8 mouse cellular contexts compared by ENCODE assay signal in the genomic region with DNA sequence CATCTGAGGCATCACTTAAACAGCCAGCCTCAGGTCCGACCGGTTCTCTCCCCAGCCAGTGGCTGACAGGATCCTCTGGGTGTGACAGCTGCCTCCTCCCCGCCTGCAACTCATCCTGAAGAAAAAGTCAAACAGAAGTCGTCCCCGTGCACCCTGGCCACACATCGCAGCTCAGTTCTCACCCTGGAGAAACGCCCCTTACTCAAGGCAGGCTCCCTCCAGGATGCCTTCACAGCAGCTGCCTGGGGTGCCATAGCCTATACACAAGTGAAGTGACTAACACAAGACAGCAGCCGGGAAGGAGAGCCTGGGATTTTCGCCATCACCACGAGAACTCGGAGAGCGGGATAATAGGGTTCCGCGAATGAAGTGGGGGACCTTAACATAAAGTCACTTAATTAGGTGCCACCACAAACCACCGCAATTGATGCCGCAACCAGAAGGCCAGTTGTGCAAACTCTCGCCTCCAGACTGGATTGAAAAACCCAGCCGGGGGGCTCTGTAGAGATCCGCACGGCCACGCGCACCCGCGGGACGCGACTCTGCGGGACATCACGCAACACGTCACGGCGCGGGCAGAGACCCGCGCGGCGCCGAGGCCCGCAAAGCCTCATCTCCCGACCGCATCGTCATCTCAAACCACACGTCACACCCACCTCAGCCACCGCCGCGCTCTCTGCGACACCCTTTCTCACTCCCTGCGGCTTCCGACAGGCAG. TPM values are rescaled to one million over a fixed set of nuclear protein-coding genes. Genes with fewer than 3 reads are reported as not detected.
DNase-seq lines count a peak whose midpoint lies in the region; ATAC-seq lines count a peak whose summit lies in the region.

No protein-coding gene starts in this region.

- peak overlapping the region; percentile 70 for H3K27ac ChIP-seq in embryonic facial prominence, embryonic 12.5 days
- H3K27ac ChIP-seq in hindbrain, embryonic 13.5 days = peak overlapping the region; percentile 91
- H3K27ac ChIP-seq in stomach, embryonic 16.5 days (ENCODE audit: low read length) = peak overlapping the region; percentile 87

- no peaks in the 10 kb centered on the region for H3K9me3 ChIP-seq in embryonic facial prominence, embryonic 12.5 days
- no peaks in the 10 kb centered on the region for H3K9me3 ChIP-seq in hindbrain, embryonic 13.5 days
- H3K9me3 ChIP-seq in stomach, embryonic 16.5 days (replicated peaks; ENCODE audit: control insufficient read depth, low read length) = no peaks in the 10 kb centered on the region

- WGBS in embryonic facial prominence, embryonic 12.5 days = under 1% methylated on average over 48 of the region's 48 CpGs
- 1% methylated on average over 48 of the region's 48 CpGs for WGBS in hindbrain, embryonic 13.5 days
- 1% methylated on average over 48 of the region's 48 CpGs for WGBS in stomach, embryonic 16.5 days

- no peak; the same call in 1 of the 2 replicates for ATAC-seq in embryonic facial prominence, embryonic 12.5 days (ENCODE audit: insufficient number of reproducible peaks, insufficient read depth, low FRiP score, low TSS enrichment)
- ATAC-seq in hindbrain, embryonic 13.5 days (ENCODE audit: low FRiP score) = peak; percentile 84
- ATAC-seq in stomach, embryonic 16.5 days (ENCODE audit: insufficient read depth, low FRiP score) = peak; percentile 33; the same call in 1 of the 2 replicates

- H3K27me3 ChIP-seq in embryonic facial prominence, embryonic 12.5 days = no peaks in the 10 kb centered on the region
- peaks cover 3% of the 10 kb centered on the region; the same call in 1 of the 2 replicates for H3K27me3 ChIP-seq in hindbrain, embryonic 13.5 days
- no peaks in the 10 kb centered on the region for H3K27me3 ChIP-seq in stomach, embryonic 16.5 days (ENCODE audit: control insufficient read depth, insufficient read depth, low read length)

- H3K9ac ChIP-seq in embryonic facial prominence, embryonic 12.5 days = peak overlapping the region; percentile 90
- H3K9ac ChIP-seq in hindbrain, embryonic 13.5 days = peak overlapping the region; percentile 93
- peak overlapping the region; percentile 95 for H3K9ac ChIP-seq in stomach, embryonic 16.5 days (ENCODE audit: low read length)

- peaks cover 5% of the 10 kb centered on the region for H3K4me1 ChIP-seq in embryonic facial prominence, embryonic 12.5 days
- peaks cover 16% of the 10 kb centered on the region for H3K4me1 ChIP-seq in hindbrain, embryonic 13.5 days (replicated peaks)
- H3K4me1 ChIP-seq in stomach, embryonic 16.5 days (ENCODE audit: control insufficient read depth, insufficient read depth, low read length) = peaks cover 9% of the 10 kb centered on the region; the same call in 1 of the 2 replicates

- peaks cover 18% of the 10 kb centered on the region for H3K36me3 ChIP-seq in embryonic facial prominence, embryonic 12.5 days
- peaks cover 18% of the 10 kb centered on the region for H3K36me3 ChIP-seq in hindbrain, embryonic 13.5 days
- H3K36me3 ChIP-seq in stomach, embryonic 16.5 days (ENCODE audit: control insufficient read depth, insufficient read depth, low read length) = no peaks in the 10 kb centered on the region

- DNase-seq in cerebellum, adult 11 months = peak; percentile 18
- DNase-seq in cerebellum, adult 9-10 months = no peak
- peak; percentile 29 to 39 for DNase-seq in right cerebral cortex, postnatal 10 days (ENCODE audit: low spot score in 2 of 2)
- DNase-seq in right cerebral cortex, adult 18-20 months = no peak
- DNase-seq in lung, postnatal 36 days = peak; percentile 15

- peak overlapping the region; percentile 85 for H3K4me3 ChIP-seq in embryonic facial prominence, embryonic 12.5 days
- H3K4me3 ChIP-seq in hindbrain, embryonic 13.5 days = peak overlapping the region; percentile 84
- H3K4me3 ChIP-seq in stomach, embryonic 16.5 days (replicated peaks; ENCODE audit: low read length) = peak overlapping the region; percentile 97

- H3K4me2 ChIP-seq in embryonic facial prominence, embryonic 12.5 days (replicated peaks) = peak overlapping the region; percentile 83
- peak overlapping the region; percentile 94 for H3K4me2 ChIP-seq in hindbrain, embryonic 13.5 days
- H3K4me2 ChIP-seq in stomach, embryonic 16.5 days (ENCODE audit: low read depth, low read length) = peak overlapping the region; percentile 98

RNA-seq across cellular contexts. Expression of gene Rbsn, which starts 0.5 kb away (rescaled TPM):
- 33.0 and 35.6 TPM in 2 replicates for polyA plus RNA-seq in embryonic facial prominence, embryonic 12.5 days (2016; fragmentation: Nextera tagmentation; extraction: Ambion mirVana)
- 35.8 and 39.9 TPM in 2 replicates for polyA plus RNA-seq in hindbrain, embryonic 13.5 days (2015; fragmentation: Nextera tagmentation; extraction: Ambion mirVana)
- 23.8 and 24.4 TPM in 2 replicates for polyA plus RNA-seq in stomach, embryonic 16.5 days (2015; fragmentation: Nextera tagmentation; extraction: Ambion mirVana)

RNA-seq across cellular contexts. Expression of gene Trh, which starts 30.2 kb away (rescaled TPM):
- polyA plus RNA-seq in embryonic facial prominence, embryonic 12.5 days (2016; fragmentation: Nextera tagmentation; extraction: Ambion mirVana) = 0.59 and 0.65 TPM in 2 replicates
- polyA plus RNA-seq in hindbrain, embryonic 13.5 days (2015; fragmentation: Nextera tagmentation; extraction: Ambion mirVana) = 1.8 and 2.8 TPM in 2 replicates
- 0.81 and 0.84 TPM in 2 replicates for polyA plus RNA-seq in stomach, embryonic 16.5 days (2015; fragmentation: Nextera tagmentation; extraction: Ambion mirVana)

RNA-seq across cellular contexts. Expression of gene Mrps25, which starts 30.4 kb away (rescaled TPM):
- 83.0 and 92.0 TPM in 2 replicates for polyA plus RNA-seq in embryonic facial prominence, embryonic 12.5 days (2016; fragmentation: Nextera tagmentation; extraction: Ambion mirVana)
- polyA plus RNA-seq in hindbrain, embryonic 13.5 days (2015; fragmentation: Nextera tagmentation; extraction: Ambion mirVana) = 64.1 and 67.2 TPM in 2 replicates
- 81.3 and 89.8 TPM in 2 replicates for polyA plus RNA-seq in stomach, embryonic 16.5 days (2015; fragmentation: Nextera tagmentation; extraction: Ambion mirVana)

Comparison
In these comparisons a context has a peak if more than half of its experiments do, and no peak if none do; other contexts are left out.
1. DNase-seq: peak in cerebellum, adult 11 months (single experiment), right cerebral cortex, postnatal 10 days (2 of 2) and lung, postnatal 36 days (single experiment); none in cerebellum, adult 9-10 months (single experiment) and right cerebral cortex, adult 18-20 months (single experiment).
2. Peak in every context shown above with its lines, with median percentiles within 50 percentile points of each other: H3K27ac ChIP-seq, H3K4me2 ChIP-seq, H3K4me3 ChIP-seq and H3K9ac ChIP-seq.